Mouse (Mus musculus) forelimb bud, embryonic 11.5 days (tissue): ENCODE results near the gene Ndufs1.
A peak's percentile ranks its signal among the peaks of the same experiment; 100 is the strongest.

Source experiments
- DNase-seq: peaks from one replicate; pipeline ENCODE4 v3.0.0-alpha.2; 2012; ENCODE audit warnings: low read depth, low spot score

Gene Ndufs1

GRCm38 (mm10) chr1:63115540-63115939 is 61.1 kb downstream of the Ndufs1 start:
- no peak for DNase-seq

DNA sequence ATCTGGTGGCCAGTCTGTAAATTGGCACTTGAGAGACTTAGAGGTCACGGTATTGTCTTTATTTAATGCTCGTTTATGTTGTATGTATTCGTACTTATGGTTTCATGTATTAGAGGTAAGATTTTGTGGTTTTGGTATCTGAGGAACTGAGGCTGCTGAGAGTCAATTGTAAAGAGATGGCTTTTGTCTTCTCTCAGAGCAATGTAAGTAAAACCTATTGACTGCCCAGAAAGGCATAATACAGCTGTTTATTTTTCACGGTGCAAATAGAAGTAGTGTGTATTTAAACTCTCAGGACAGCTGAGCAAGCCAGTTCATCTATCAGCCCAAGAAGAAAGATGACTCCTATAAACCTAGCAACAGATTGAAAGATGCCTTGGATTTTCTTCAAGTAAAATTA is 61.5 kb downstream of the Ndufs1 start:
- DNase-seq, result no peak

DNA sequence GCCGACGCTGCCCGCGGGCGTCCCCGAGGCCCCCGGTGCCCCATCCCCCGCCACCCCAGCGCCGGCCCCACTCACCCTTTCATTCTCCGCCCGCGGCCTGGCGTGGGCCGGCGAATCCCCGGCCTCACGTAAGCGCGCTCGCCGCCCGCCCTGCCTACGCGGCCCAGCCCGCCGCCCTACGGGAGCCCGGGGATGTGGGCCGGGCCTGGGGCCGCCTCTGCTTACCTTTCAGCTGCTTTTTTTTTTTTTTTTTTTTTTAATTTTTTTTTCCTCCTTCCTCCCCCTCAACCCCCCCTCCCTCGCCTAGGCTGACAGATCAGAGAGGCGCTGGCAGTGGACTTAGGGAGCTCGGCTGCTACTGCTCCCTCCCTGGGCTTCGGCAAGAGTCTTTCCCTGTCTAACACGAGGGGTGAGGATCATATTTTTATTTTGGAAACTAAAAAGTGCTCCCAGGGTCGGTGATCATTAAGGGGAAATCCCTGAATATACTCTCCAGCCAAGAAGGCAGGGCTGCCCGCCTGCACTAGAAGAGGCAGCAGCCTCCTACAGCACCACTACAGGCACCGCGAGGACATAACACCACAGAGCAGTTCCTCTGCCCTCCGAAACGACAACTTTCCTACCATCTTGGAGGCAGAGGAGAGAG is 62.4 kb downstream of the Ndufs1 start, which contains the start of gene Ino80d:
Gene Ino80d, minus strand, starts transcription at position 532 of the 646 bp plus-strand sequence.
- DNase-seq, result peak; percentile 87

GRCm38 (mm10) chr1:63113274-63114135 is 63.1 kb downstream of the Ndufs1 start:
- DNase-seq, result no peak

DNA sequence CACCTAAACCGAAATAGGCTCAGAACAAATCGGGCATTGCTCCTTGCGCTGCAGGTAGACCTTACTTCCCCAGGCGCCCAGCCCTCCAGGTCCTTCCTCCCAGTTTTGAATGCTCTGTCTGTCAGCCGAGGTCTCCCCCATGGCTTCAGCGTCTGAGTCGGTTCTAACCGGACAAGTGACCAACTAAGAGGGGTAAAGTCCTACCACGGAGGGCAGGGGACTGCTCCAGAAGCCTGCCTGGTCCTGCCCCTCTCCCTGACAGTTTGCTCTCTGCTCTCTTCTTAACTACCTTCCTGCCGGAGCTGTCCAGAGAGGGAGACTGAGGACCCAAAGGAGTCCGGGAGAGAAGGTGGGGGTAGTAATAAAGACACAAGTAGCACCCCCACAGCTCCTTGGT is 63.8 kb downstream of the Ndufs1 start:
- no peak for DNase-seq

DNA sequence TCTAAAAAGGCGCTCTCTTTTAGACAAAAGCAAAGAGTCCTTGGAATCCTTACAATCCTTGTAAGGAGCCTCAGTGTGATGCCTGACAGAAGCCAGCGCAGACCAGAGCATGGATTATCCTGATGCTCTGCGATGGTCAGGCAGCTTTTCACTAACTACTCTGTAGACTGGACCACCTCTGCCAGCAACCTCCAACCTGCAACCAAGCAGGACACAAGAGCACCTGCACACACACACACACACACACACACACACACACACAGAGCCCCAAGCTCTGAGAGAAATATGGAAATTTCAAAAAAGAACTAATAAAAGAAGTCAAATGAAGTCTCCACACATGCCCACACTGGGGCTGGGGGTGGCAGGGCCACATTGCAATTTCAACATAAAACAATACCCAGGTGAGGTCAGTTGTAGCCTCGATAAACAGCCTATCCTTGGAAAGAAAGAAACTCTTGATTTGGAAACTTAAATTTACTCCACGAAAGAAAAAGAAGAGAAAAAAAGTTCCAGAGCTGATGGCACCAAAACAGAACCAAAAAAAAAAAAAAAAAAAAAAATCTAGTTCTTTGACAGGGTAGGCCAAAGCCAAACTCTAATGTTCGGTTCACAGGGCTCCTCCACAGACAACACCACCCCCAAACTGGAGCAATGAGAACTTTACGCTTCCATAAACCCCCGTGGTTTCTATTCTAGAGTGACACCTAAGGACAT is 64.3 kb downstream of the Ndufs1 start:
- DNase-seq, result no peak

DNA sequence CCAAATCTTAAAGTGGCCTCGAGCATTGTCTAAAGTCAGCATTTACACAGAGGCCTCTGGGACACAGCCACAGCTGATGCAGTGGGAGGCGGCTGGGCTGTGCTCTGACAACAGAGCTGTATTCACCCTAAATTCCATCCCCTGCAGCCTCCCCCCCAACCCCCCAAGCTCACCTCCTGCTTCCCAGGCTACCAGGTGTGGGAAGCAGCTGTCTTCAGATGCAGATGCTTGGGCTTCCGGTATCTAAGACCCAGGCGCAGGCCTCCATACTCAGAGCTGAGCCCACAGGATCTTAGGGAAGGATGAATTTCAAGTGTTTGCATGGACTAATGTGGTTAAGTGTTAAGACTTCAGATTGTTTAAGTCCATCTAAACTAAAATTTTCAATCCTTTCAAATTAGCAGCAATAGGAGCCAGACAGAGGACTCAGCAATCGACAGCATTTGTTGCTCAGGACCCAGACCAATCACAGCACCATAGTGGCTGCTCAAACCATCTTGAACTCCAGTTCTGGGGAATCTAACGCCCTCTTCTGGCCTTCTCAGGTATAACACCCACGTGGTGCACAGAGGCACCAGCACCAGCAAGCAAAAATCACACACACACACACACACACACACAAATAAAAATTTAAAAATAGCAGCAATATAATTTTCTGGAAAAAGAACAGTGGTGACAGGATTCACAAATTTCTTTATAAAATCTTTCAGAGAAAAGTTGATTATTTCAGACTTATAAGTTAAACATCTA is 65.9 kb downstream of the Ndufs1 start:
- DNase-seq, result peak; percentile 66

DNA sequence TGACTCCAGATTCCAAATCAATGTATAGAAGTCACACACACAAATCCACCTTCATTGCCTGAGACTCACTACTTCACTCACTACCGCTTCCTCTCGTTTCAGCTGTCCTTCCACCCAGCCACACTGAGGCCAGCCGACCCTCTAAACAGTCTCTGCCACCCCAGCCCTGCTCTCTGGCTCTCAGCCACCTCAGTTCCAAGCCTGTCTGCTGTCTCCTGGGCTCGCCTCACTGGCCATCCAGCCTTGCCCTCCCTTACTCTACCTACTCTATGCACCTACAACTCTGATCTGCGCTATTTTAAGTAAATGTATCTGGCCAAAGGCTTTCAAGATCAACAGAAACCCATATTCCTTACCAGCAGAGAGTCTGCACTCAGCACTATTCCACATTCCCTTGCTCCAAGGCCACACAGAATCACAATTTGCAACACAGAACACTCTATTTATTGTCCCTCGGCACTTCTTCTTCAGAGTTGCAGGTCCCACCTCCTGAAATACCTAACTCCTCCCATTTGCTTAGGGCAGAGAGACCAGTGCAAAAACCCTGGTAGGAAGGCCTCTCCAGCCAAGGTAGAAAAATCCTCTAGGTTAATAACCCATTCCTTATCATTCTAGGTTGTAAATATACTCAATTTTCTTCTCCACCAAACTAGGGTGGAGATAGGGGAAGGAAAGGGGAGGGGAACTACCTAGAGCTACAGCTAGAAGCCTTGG is 68.9 kb downstream of the Ndufs1 start:
- no peak for DNase-seq

GRCm38 (mm10) chr1:63102758-63103451 is 73.7 kb downstream of the Ndufs1 start:
- no peak for DNase-seq

- no peak for DNase-seq
These were observed 76.4 kb downstream of the Ndufs1 start for GRCm38 (mm10) chr1:63100196-63100595.

DNA sequence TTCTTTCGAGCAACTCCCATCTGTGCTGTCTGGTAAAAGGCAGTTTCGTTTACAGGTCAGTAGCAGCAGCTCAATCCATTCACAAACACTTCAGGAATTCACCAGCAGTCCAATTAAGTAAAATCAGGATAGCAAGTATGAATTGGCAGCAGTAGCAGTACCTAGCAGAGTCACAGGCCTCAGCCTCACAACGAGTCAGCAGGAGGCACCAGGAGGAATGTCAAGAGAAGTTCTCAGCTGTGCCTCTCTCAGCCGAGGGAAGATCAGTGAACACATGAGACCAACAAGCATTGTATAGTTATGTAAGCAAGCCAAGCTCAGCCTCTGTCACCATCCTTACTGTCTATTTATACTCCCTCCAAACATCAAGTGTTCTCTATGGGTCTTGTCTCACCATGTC is 77.8 kb downstream of the Ndufs1 start:
- DNase-seq, result no peak

- DNase-seq, result no peak
These were observed 80.6 kb downstream of the Ndufs1 start for GRCm38 (mm10) chr1:63096071-63096470.
